Mouse (Mus musculus) lung, postnatal 0 days (tissue): ENCODE measurements at regions not wholly inside any gene's neighbourhood (a gene's known extent, or its start where the extent isn't known, plus 50 kb on each side); places are given as distances from the start of the nearest gene placed in this dataset.

Source experiments
- CTCF ChIP-seq: IDR thresholded peaks from 2 replicates; pipeline ENCODE4 v1.5.1; 2016; ENCODE audit warnings: antibody characterized with exemption, mild to moderate bottlenecking
- EP300 ChIP-seq: IDR thresholded peaks from 2 replicates; pipeline ENCODE4 v1.6.1; 2016; ENCODE audit warnings: antibody characterized with exemption, mild to moderate bottlenecking, control low read depth

DNA sequence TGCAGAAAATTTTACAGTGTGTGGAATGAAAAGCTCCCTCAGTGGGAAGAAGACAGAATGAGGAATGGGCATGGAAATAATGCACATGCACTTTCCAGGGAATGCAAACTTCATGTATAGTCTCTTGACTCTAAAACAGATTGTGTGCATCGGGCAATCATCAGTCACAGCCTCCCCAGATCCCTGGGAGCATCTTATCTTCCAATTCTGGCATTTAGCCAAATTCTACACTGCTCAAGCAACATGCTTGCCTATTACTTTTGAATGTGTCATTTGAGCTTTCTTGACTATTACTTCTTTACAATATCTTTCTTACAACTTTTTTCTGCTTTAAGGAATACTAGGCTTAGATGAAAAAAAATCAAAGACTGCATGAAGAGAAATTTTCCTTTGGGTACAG, 397.9 kb upstream of the Grm7 start:
- TF ChIP-seq CTCF (no peak), EP300 (no peak)
